Comparison of ENCODE assay signal across 12 mouse cellular contexts in genomic region chr9:69055302-69055701, GRCm38 (mm10).
A peak's percentile ranks its signal among the peaks of the same experiment; 100 is the strongest.
DNase-seq lines count a peak whose midpoint lies in the region; ATAC-seq lines count a peak whose summit lies in the region.
"Had no signal": no experiment of that assay in that cellular context is flagged by ENCODE, and none has a peak within 500 bp of the region (broad histone marks: within the 10 kb centered on the region; RNA-seq: fewer than 3 reads in every experiment).

No protein-coding gene starts in this region.

- H3K36me3 ChIP-seq in kidney, embryonic 15.5 days = no peaks in the 10 kb centered on the region
- H3K36me3 ChIP-seq: heart, embryonic 15.5 days; midbrain, embryonic 10.5 days had no signal

- H3K9ac ChIP-seq in kidney, embryonic 15.5 days = no peak overlapping the region
- H3K9ac ChIP-seq: heart, embryonic 15.5 days had no signal

- ATAC-seq in kidney, embryonic 15.5 days (replicated peaks; ENCODE audit: low FRiP score) = no peak
- ATAC-seq in monocyte, adult 5-6 weeks (replicated peaks; ENCODE audit: insufficient number of reproducible peaks, low FRiP score, low TSS enrichment, poor library complexity, severe bottlenecking) = no peak
- ATAC-seq: lung, postnatal 0 days had no signal

- H3K4me1 ChIP-seq in kidney, embryonic 15.5 days = no peaks in the 10 kb centered on the region
- H3K4me1 ChIP-seq: heart, embryonic 15.5 days; midbrain, embryonic 10.5 days had no signal

- WGBS in kidney, embryonic 15.5 days = 95% methylated on average over 5 of the region's 5 CpGs

- peak; percentile 44 to 47 for DNase-seq in kidney, adult 8-10 months
- DNase-seq in cerebellum, adult 11 months = peak; percentile 54
- DNase-seq in cerebellum, postnatal 14 days = peak; percentile 76 to 80
- peak; percentile 41 to 46 for DNase-seq in heart, postnatal 36 days
- no peak for DNase-seq in layer of hippocampus, adult 9-11 months
- DNase-seq in spleen, postnatal 4 days (ENCODE audit: low spot score in 2 of 2) = no peak
- DNase-seq: thymus, adult 2 months had no signal

- H3K9me3 ChIP-seq in kidney, embryonic 15.5 days (replicated peaks) = no peaks in the 10 kb centered on the region
- H3K9me3 ChIP-seq: heart, embryonic 15.5 days; midbrain, embryonic 10.5 days had no signal

- intact Hi-C loops in heart, postnatal 36 days (cut with DNase I) = no loop called here

- no peak overlapping the region for H3K4me3 ChIP-seq in kidney, embryonic 15.5 days (replicated peaks)
- H3K4me3 ChIP-seq: heart, embryonic 15.5 days; midbrain, embryonic 10.5 days had no signal

- H3K27me3 ChIP-seq in kidney, embryonic 15.5 days = no peaks in the 10 kb centered on the region
- H3K27me3 ChIP-seq: heart, embryonic 15.5 days had no signal

- no peak overlapping the region for H3K4me2 ChIP-seq in kidney, embryonic 15.5 days
- H3K4me2 ChIP-seq: heart, embryonic 15.5 days had no signal

- H3K27ac ChIP-seq in kidney, embryonic 15.5 days = no peak overlapping the region
- H3K27ac ChIP-seq: heart, embryonic 15.5 days; midbrain, embryonic 10.5 days had no signal

Comparison
In these comparisons a context has a peak if more than half of its experiments do, and no peak if none do; other contexts are left out.
1. DNase-seq: peak in kidney, adult 8-10 months (2 of 2), cerebellum, adult 11 months (single experiment), cerebellum, postnatal 14 days (2 of 2) and heart, postnatal 36 days (2 of 2); none in layer of hippocampus, adult 9-11 months (single experiment) and spleen, postnatal 4 days (0 of 2).